Mouse (Mus musculus) bone marrow macrophage, adult 2 months (primary cell): ENCODE measurements at regions not wholly inside any gene's neighbourhood (a gene's known extent, or its start where the extent isn't known, plus 50 kb on each side); places are given as distances from the start of the nearest gene placed in this dataset.
"Not testable (repeated sequence)": the region's sequence is repeated elsewhere in the genome, so short reads cannot be mapped to it uniquely, and the experiment has no call there.

ENCODE experiments used
- H3K27ac ChIP-seq: 2 replicates; pipeline ENCODE4 v1.5.1; 2012; ENCODE audit warnings: low read depth, low read length; ENCODE audit not compliant: insufficient read depth
- H3K4me1 ChIP-seq: 2 replicates; pipeline ENCODE4 v1.6.1; 2012; ENCODE audit warnings: low read length; ENCODE audit not compliant: control insufficient read depth, insufficient read depth
- H3K4me3 ChIP-seq: 2 replicates; pipeline ENCODE4 v1.5.1; 2012; ENCODE audit warnings: mild to moderate bottlenecking, low read length, moderate library complexity; ENCODE audit not compliant: insufficient read depth
- CTCF ChIP-seq: IDR thresholded peaks from 2 replicates; pipeline ENCODE4 v1.5.1; 2012; ENCODE audit warnings: low read depth, mild to moderate bottlenecking, low read length, moderate library complexity
- POLR2A ChIP-seq: IDR thresholded peaks from 2 replicates; pipeline ENCODE4 v1.6.1; 2012; ENCODE audit warnings: mild to moderate bottlenecking, low read depth, low read length, borderline replicate concordance

GRCm38 (mm10) chr19:35143781-35144180, 221.6 kb downstream of the Kif20b start:
- no peak overlapping the region for H3K4me3 ChIP-seq
- H3K27ac ChIP-seq, result no peak overlapping the region
- TF ChIP-seq CTCF (no peak), POLR2A (no peak)
- no peaks in the 10 kb centered on the region for H3K4me1 ChIP-seq

GRCm38 (mm10) chr19:35149476-35149875, 227.3 kb downstream of the Kif20b start:
- not testable (repeated sequence) for H3K4me3 ChIP-seq
- H3K4me1 ChIP-seq, result peaks cover 11% of the 10 kb centered on the region

GRCm38 (mm10) chr19:35150780-35151725, 228.9 kb downstream of the Kif20b start:
- TF ChIP-seq POLR2A (no peak), CTCF (no peak)
- Histone ChIP-seq H3K4me3 (no peak overlapping the region), H3K4me1 (peaks cover 11% of the 10 kb centered on the region), H3K27ac (no peak overlapping the region)

More at GRCm38 (mm10) chr19:35149476-35149875, 227.3 kb downstream of the Kif20b start:
- not testable (repeated sequence) for H3K27ac ChIP-seq

GRCm38 (mm10) chr19:35151841-35152240, 229.7 kb downstream of the Kif20b start:
- Histone ChIP-seq H3K4me1 (peaks cover 11% of the 10 kb centered on the region), H3K27ac (no peak overlapping the region), H3K4me3 (no peak overlapping the region)
- TF ChIP-seq CTCF (no peak), POLR2A (no peak)

- no peaks in the 10 kb centered on the region for H3K4me1 ChIP-seq
- no peak for TF ChIP-seq POLR2A
- no peak for TF ChIP-seq CTCF
- no peak overlapping the region for H3K27ac ChIP-seq
- no peak overlapping the region for H3K4me3 ChIP-seq
Measured at GRCm38 (mm10) chr19:35157849-35158248, 235.7 kb downstream of the Kif20b start.

GRCm38 (mm10) chr19:35164727-35165126, 242.6 kb downstream of the Kif20b start:
- Histone ChIP-seq H3K4me3 (no peak overlapping the region), H3K4me1 (no peaks in the 10 kb centered on the region), H3K27ac (no peak overlapping the region)
- TF ChIP-seq POLR2A (no peak), CTCF (no peak)

- TF ChIP-seq CTCF (no peak), POLR2A (no peak)
- H3K4me3 ChIP-seq, result no peak overlapping the region
- no peak overlapping the region for H3K27ac ChIP-seq
- H3K4me1 ChIP-seq, result no peaks in the 10 kb centered on the region
Measured at GRCm38 (mm10) chr19:35170554-35170953, 248.4 kb downstream of the Kif20b start.

- no peak overlapping the region for H3K27ac ChIP-seq
- no peak overlapping the region for H3K4me3 ChIP-seq
- H3K4me1 ChIP-seq, result no peaks in the 10 kb centered on the region
- no peak for TF ChIP-seq CTCF
- no peak for TF ChIP-seq POLR2A
Measured at GRCm38 (mm10) chr19:35180102-35180501, 257.9 kb downstream of the Kif20b start.

- no peak for TF ChIP-seq POLR2A
- no peak for TF ChIP-seq CTCF
- no peaks in the 10 kb centered on the region for H3K4me1 ChIP-seq
- no peak overlapping the region for H3K4me3 ChIP-seq
- H3K27ac ChIP-seq, result no peak overlapping the region
Measured at GRCm38 (mm10) chr19:35205557-35206239, 283.5 kb downstream of the Kif20b start.

GRCm38 (mm10) chr19:35244188-35244587, 322.0 kb downstream of the Kif20b start:
- Histone ChIP-seq H3K4me1 (no peaks in the 10 kb centered on the region), H3K4me3 (no peak overlapping the region), H3K27ac (no peak overlapping the region)
- TF ChIP-seq POLR2A (no peak), CTCF (no peak)
